Mouse (Mus musculus): ENCODE data around the gene Stard13. TPM values are rescaled to one million over a fixed set of nuclear protein-coding genes. Genes with fewer than 3 reads are reported as not detected.

Stard13 gene
- polyA plus RNA-seq, 1 experiment from 2014 or later = 7.9 TPM

GRCm38 (mm10) chr5:151218689-151219115 is 14.9 kb downstream of the Stard13 start:
- WGBS = 12% methylated on average over 6 of the region's 6 CpGs
- H3K27ac ChIP-seq = no peak overlapping the region
- no peak overlapping the region for H3K4me2 ChIP-seq
- ATAC-seq (ENCODE audit: low FRiP score) = peak; percentile 72; the same call in 1 of the 2 replicates
- no peak overlapping the region for H3K4me3 ChIP-seq
- no peaks in the 10 kb centered on the region for H3K36me3 ChIP-seq
- H3K27me3 ChIP-seq = no peaks in the 10 kb centered on the region
- peaks cover 2% of the 10 kb centered on the region; the same call in 1 of the 2 replicates for H3K4me1 ChIP-seq (replicated peaks)
- no peak overlapping the region for H3K9ac ChIP-seq
- H3K9me3 ChIP-seq = no peaks in the 10 kb centered on the region

GRCm38 (mm10) chr5:151213097-151213496 is 20.5 kb downstream of the Stard13 start:
- Histone ChIP-seq H3K36me3 (no peaks in the 10 kb centered on the region), H3K4me1 (replicated peaks) (no peaks in the 10 kb centered on the region), H3K4me2 (no peak overlapping the region), H3K27me3 (no peaks in the 10 kb centered on the region), H3K9me3 (no peaks in the 10 kb centered on the region), H3K9ac (no peak overlapping the region), H3K27ac (no peak overlapping the region), H3K4me3 (no peak overlapping the region)
- WGBS = 81% methylated on average over 3 of the region's 3 CpGs
- no peak for ATAC-seq (ENCODE audit: low FRiP score)

- Histone ChIP-seq H3K36me3 (no peaks in the 10 kb centered on the region), H3K9me3 (no peaks in the 10 kb centered on the region), H3K4me1 (replicated peaks) (no peaks in the 10 kb centered on the region), H3K4me2 (no peak overlapping the region), H3K27me3 (no peaks in the 10 kb centered on the region), H3K27ac (no peak overlapping the region), H3K9ac (no peak overlapping the region), H3K4me3 (no peak overlapping the region)
- ATAC-seq (ENCODE audit: low FRiP score) = no peak
- WGBS = 98% methylated on average over 1 of the region's 1 CpGs
These were observed 22.8 kb downstream of the Stard13 start for GRCm38 (mm10) chr5:151210869-151211268.

GRCm38 (mm10) chr5:151210060-151210459 is 23.6 kb downstream of the Stard13 start:
- ATAC-seq (ENCODE audit: low FRiP score) = no peak
- Histone ChIP-seq H3K36me3 (no peaks in the 10 kb centered on the region), H3K9ac (no peak overlapping the region), H3K4me2 (no peak overlapping the region), H3K4me1 (replicated peaks) (no peaks in the 10 kb centered on the region), H3K9me3 (no peaks in the 10 kb centered on the region), H3K27me3 (no peaks in the 10 kb centered on the region), H3K4me3 (no peak overlapping the region), H3K27ac (no peak overlapping the region)
- WGBS = 88% methylated on average over 2 of the region's 2 CpGs

GRCm38 (mm10) chr5:151205017-151205416 is 28.6 kb downstream of the Stard13 start:
- H3K27me3 ChIP-seq = no peaks in the 10 kb centered on the region
- ATAC-seq (ENCODE audit: low FRiP score) = no peak
- 93% methylated on average over 4 of the region's 4 CpGs for WGBS

GRCm38 (mm10) chr5:151202925-151203324 is 30.7 kb downstream of the Stard13 start:
- no peak overlapping the region for H3K4me3 ChIP-seq
- H3K36me3 ChIP-seq = no peaks in the 10 kb centered on the region
- H3K27me3 ChIP-seq = no peaks in the 10 kb centered on the region
- no peak for ATAC-seq (ENCODE audit: low FRiP score)
- H3K4me2 ChIP-seq = no peak overlapping the region
- 74% methylated on average over 5 of the region's 5 CpGs for WGBS
- H3K27ac ChIP-seq = no peak overlapping the region
- H3K9ac ChIP-seq = no peak overlapping the region
- H3K9me3 ChIP-seq = no peaks in the 10 kb centered on the region
- H3K4me1 ChIP-seq (replicated peaks) = no peaks in the 10 kb centered on the region

More at GRCm38 (mm10) chr5:151205017-151205416, 28.6 kb downstream of the Stard13 start:
- Histone ChIP-seq H3K4me3 (no peak overlapping the region), H3K27ac (no peak overlapping the region), H3K9me3 (no peaks in the 10 kb centered on the region), H3K4me2 (no peak overlapping the region), H3K36me3 (no peaks in the 10 kb centered on the region), H3K4me1 (replicated peaks) (no peaks in the 10 kb centered on the region), H3K9ac (no peak overlapping the region)

GRCm38 (mm10) chr5:151201220-151201619 is 32.4 kb downstream of the Stard13 start:
- no peak overlapping the region for H3K4me3 ChIP-seq
- H3K36me3 ChIP-seq = no peaks in the 10 kb centered on the region
- ATAC-seq (ENCODE audit: low FRiP score) = no peak
- peaks cover 6% of the 10 kb centered on the region; the same call in 1 of the 2 replicates for H3K4me1 ChIP-seq (replicated peaks)
- no peaks in the 10 kb centered on the region for H3K9me3 ChIP-seq
- H3K4me2 ChIP-seq = no peak overlapping the region
- 61% methylated on average over 3 of the region's 3 CpGs for WGBS
- no peaks in the 10 kb centered on the region for H3K27me3 ChIP-seq
- H3K27ac ChIP-seq = no peak overlapping the region
- no peak overlapping the region for H3K9ac ChIP-seq

- Histone ChIP-seq H3K9ac (no peak overlapping the region), H3K9me3 (no peaks in the 10 kb centered on the region), H3K4me1 (replicated peaks) (peaks cover 6% of the 10 kb centered on the region; the same call in 1 of the 2 replicates), H3K4me3 (no peak overlapping the region), H3K27me3 (no peaks in the 10 kb centered on the region), H3K4me2 (no peak overlapping the region), H3K36me3 (no peaks in the 10 kb centered on the region), H3K27ac (no peak overlapping the region)
- ATAC-seq (ENCODE audit: low FRiP score) = no peak
- WGBS = 91% methylated on average over 3 of the region's 3 CpGs
These were observed 34.4 kb downstream of the Stard13 start for GRCm38 (mm10) chr5:151199235-151199634.

GRCm38 (mm10) chr5:151196603-151197272 is 36.9 kb downstream of the Stard13 start:
- Histone ChIP-seq H3K4me3 (no peak overlapping the region), H3K9me3 (no peaks in the 10 kb centered on the region), H3K9ac (no peak overlapping the region), H3K4me1 (replicated peaks) (peaks cover 6% of the 10 kb centered on the region; the same call in 1 of the 2 replicates), H3K4me2 (no peak overlapping the region), H3K36me3 (no peaks in the 10 kb centered on the region), H3K27me3 (0 out of 2 replicates have a peak, but pooled peaks cover 2% of the 10 kb centered on the region), H3K27ac (no peak overlapping the region)
- 36% methylated on average over 13 of the region's 13 CpGs for WGBS
- no peak for ATAC-seq (ENCODE audit: low FRiP score)

- Histone ChIP-seq H3K4me1 (replicated peaks) (peaks cover 10% of the 10 kb centered on the region), H3K27me3 (peaks cover 13% of the 10 kb centered on the region), H3K9me3 (no peaks in the 10 kb centered on the region), H3K4me3 (no peak overlapping the region), H3K9ac (no peak overlapping the region), H3K36me3 (no peaks in the 10 kb centered on the region), H3K27ac (no peak overlapping the region), H3K4me2 (no peak overlapping the region)
- ATAC-seq (ENCODE audit: low FRiP score) = no peak
- 78% methylated on average over 3 of the region's 3 CpGs for WGBS
These were observed 39.6 kb downstream of the Stard13 start for GRCm38 (mm10) chr5:151193885-151194520.

GRCm38 (mm10) chr5:151192266-151192665 is 41.4 kb downstream of the Stard13 start:
- Histone ChIP-seq H3K9me3 (no peaks in the 10 kb centered on the region), H3K4me3 (no peak overlapping the region), H3K4me1 (replicated peaks) (peaks cover 10% of the 10 kb centered on the region), H3K9ac (no peak overlapping the region), H3K27ac (no peak overlapping the region), H3K36me3 (no peaks in the 10 kb centered on the region), H3K4me2 (no peak overlapping the region), H3K27me3 (peaks cover 13% of the 10 kb centered on the region)
- no peak for ATAC-seq (ENCODE audit: low FRiP score)
- WGBS = 86% methylated on average over 2 of the region's 2 CpGs

GRCm38 (mm10) chr5:151190764-151191163 is 42.9 kb downstream of the Stard13 start:
- Histone ChIP-seq H3K36me3 (no peaks in the 10 kb centered on the region), H3K4me3 (no peak overlapping the region), H3K9me3 (no peaks in the 10 kb centered on the region), H3K4me2 (peak overlapping the region; percentile 65; the same call in 1 of the 2 replicates), H3K9ac (no peak overlapping the region), H3K27ac (no peak overlapping the region), H3K27me3 (peaks cover 13% of the 10 kb centered on the region), H3K4me1 (replicated peaks) (peaks cover 4% of the 10 kb centered on the region; the same call in 1 of the 2 replicates)
- 85% methylated on average over 5 of the region's 5 CpGs for WGBS
- no peak for ATAC-seq (ENCODE audit: low FRiP score)

Measured in hindbrain, embryonic 13.5 days (tissue).